Mouse (Mus musculus) Patski (cell line): Measurements from ENCODE around the gene Zfp36l1. TPM values are rescaled to one million over a fixed set of nuclear protein-coding genes. Genes with fewer than 3 reads are reported as not detected.

ENCODE experiments used
- ATAC-seq: fragments of 100-300 bp; one replicate; pipeline ENCODE4 v1.8.0; 2021
- CTCF ChIA-PET: fragments of 350-600 bp; sonication (Branson Sonifier 250); formaldehyde crosslinking; loops from one replicate; lab custom pipeline; 2022; ENCODE audit warnings: inconsistent platforms; lab: Charles Lee
- POLR2A ChIA-PET: fragments of 350-600 bp; sonication (Branson Sonifier 250); formaldehyde crosslinking; loops from one replicate; lab custom pipeline; 2022; ENCODE audit warnings: antibody characterized with exemption, inconsistent platforms; lab: Charles Lee
- DNase-seq: peaks from one replicate; pipeline ENCODE4 v3.0.0-alpha.2; 2011; ENCODE audit warnings: low read depth, low spot score
- H3K27me3 ChIP-seq: fragments of 371-371 bp; one replicate; pipeline ENCODE4 v1.5.1; 2021
- CTCF ChIP-seq: fragments of 100-300 bp; IDR thresholded peaks from one replicate; pipeline ENCODE4 v1.5.1; 2021
- in situ Hi-C: fragments of 300-500 bp; cut with MboI; formaldehyde crosslinking; loops from 3 replicates; pipeline ENCODE4 v1.11.1; 2018; ENCODE audit warnings: low pct_unique_long_range_greater_than_20kb, mixed read lengths
- polyA plus RNA-seq: library from polyadenylated mRNA; unstranded; gene quantifications from one replicate; pipeline ENCODE4 v1.2.3, GENCODE M21; 2021

Zfp36l1 gene
- polyA plus RNA-seq, 1 experiment from 2014 or later: 292 TPM

DNA sequence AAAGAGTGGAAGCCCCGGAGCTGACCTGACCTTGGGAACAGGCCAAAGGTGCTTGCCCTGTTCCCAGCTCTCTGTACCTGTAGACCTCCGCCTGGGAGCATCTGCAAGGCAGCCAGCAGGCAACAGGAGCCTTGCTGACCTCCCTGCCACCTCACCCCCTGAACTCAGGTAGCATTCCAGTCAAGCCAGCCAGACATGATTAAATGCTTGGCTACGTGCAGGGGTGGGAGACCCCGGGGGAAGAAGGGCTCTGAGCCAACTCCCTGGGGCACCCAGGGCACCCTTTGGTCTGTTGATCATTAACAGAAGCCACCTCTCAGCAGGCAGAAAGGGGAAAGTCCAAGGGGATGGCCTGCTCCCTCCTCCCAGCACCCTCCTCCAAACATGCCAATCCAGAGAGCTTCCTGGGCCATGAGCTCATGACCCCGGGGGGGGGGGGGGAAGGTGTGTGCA, 9.3 kb downstream of the Zfp36l1 start:
- in situ Hi-C loops: loop anchor here (10.0 kb wide), 2 partner anchors 349 to 459 kb away; no protein-coding TSS in a partner anchor
- CTCF ChIA-PET: interaction anchor here (0.8 to 1.6 kb wide), 2 partner anchors 11 to 489 kb away, joined by 3 read pairs; no protein-coding TSS in a partner anchor
- ATAC-seq (peak; percentile 49), DNase-seq (peak; percentile 98)
- TF ChIP-seq CTCF: no peak
- POLR2A ChIA-PET: interaction anchor here (0.6 kb wide), 1 partner anchor 133 kb away, joined by 4 read pairs; no protein-coding TSS in a partner anchor
- H3K27me3 ChIP-seq: no peaks in the 10 kb centered on the region

DNA sequence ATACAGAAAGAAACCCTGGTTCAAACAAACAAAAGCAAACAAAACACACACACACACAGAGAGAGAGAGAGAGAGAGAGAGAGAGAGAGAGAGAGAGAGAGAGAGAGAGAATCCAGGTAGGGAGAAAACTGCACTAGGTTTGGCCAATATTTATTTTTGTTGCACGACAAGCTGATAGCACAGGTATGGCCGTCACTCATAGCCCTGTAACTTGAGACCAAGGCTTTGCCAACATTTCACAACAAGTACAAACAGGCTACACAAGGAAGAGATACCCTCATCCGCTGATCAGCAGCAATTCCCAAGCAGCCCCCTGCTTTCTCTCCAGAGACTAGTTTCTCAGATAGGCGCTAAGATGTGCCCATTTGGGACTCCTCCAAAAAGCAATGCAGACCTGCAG, 9.7 kb downstream of the Zfp36l1 start:
- TF ChIP-seq CTCF: no peak
- ChIA-PET CTCF (interaction anchor here (1.6 kb wide), 1 partner anchor 10 kb away, joined by 3 read pairs; no protein-coding TSS in a partner anchor), POLR2A (interaction anchor here (0.6 kb wide), 1 partner anchor 133 kb away, joined by 4 read pairs; no protein-coding TSS in a partner anchor)
- H3K27me3 ChIP-seq: no peaks in the 10 kb centered on the region
- in situ Hi-C loops: loop anchor here (10.0 kb wide), 2 partner anchors 348 to 458 kb away; no protein-coding TSS in a partner anchor
- DNase-seq (no peak), ATAC-seq (no peak)

DNA sequence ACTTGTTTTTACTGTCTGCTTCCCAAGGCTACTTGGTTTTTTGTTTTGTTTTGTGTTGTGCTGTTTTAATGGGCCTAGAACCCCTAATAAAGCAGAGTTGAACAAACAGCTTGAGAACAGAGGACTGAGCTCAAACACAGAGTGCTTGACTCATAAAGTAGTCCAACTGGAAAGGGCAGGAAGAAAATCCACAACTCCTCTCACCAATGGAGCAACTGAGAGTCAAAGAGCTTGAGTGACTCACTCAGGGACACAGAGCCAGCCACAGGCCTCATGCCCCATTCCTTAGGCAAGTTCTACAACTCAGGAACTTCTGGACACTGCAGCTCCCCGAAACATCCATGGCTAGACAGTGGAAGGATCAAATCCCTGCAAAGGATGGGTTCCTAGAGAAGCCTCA, 14.0 kb downstream of the Zfp36l1 start:
- ATAC-seq: peak; percentile 48
- in situ Hi-C loops: no loop called here
- CTCF ChIA-PET: no interaction called here
- POLR2A ChIA-PET: interaction anchor here (0.6 to 0.7 kb wide), 2 partner anchors 10 to 33 kb away, joined by 3 to 8 read pairs; no protein-coding TSS in a partner anchor
- DNase-seq: no peak
- no peak for TF ChIP-seq CTCF
- H3K27me3 ChIP-seq: no peaks in the 10 kb centered on the region

DNA sequence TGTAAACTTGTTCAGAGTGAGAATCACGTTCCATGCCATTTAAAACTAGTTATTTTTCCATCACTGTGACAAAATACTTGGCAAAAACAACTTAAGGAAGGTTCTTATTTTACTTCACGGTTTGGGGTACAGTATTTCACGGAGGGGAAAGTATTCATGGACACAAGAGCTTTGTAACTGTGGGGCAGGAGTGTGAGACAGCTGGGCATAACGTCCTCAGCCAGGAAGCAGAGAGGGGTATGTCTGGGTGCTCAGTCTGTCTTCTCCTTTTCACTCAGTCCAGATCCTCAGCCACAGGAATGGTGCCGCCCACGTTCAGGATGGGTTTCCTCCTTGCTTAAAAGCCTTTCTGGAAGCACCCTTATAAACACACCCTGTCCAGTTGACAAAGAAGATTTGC, 16.1 kb downstream of the Zfp36l1 start:
- no peak for TF ChIP-seq CTCF
- ATAC-seq (no peak), DNase-seq (no peak)
- POLR2A ChIA-PET: no interaction called here
- no peaks in the 10 kb centered on the region for H3K27me3 ChIP-seq
- CTCF ChIA-PET: no interaction called here
- in situ Hi-C loops: no loop called here

DNA sequence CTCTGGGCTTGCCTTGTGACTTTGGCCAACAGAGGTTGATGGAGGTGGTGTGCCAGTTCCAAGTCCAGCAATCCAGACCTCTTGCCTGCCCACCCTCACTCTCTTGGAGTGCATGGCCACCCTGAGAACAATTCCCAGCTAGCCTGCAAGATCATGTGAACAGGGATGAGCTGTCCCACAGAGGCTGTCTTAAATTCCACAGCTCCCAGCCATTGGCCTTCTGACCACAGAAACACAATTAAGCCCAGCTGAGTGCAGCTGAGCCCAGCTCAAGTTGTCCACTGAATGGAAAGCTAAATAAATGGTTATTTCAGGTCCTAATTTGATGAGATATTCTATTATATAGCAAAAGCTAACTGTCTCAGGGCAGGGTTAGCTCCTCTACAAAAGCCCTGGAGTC, 20.0 kb downstream of the Zfp36l1 start:
- CTCF ChIA-PET: interaction anchor here (1.1 kb wide), 1 partner anchor 11 kb away, joined by 3 read pairs; no protein-coding TSS in a partner anchor
- no peak for TF ChIP-seq CTCF
- in situ Hi-C loops: no loop called here
- H3K27me3 ChIP-seq: no peaks in the 10 kb centered on the region
- ATAC-seq (no peak), DNase-seq (no peak)
- POLR2A ChIA-PET: no interaction called here

DNA sequence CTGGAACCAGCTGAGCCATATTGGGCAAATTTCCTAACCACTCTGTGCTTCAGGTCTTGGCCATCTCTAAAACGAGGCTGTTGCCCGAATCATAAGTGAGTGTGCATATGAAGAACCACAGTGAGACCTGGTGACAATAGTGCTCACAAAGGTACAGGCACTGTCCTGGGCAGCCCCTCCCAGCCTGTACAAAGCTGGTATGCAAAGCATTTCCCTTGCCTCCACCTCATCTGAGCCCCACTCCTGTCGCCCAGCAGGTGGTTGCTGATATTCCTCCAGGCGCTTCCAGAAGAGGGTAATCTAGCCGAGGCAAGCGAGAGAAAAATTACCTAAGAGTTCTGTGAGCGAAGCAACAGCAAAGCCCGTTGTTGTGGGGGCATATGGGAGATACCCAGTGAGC, 21.7 kb downstream of the Zfp36l1 start:
- no peak for DNase-seq
- TF ChIP-seq CTCF: no peak
- ChIA-PET POLR2A (no interaction called here), CTCF (no interaction called here)
- no peaks in the 10 kb centered on the region for H3K27me3 ChIP-seq
- no peak for ATAC-seq
- in situ Hi-C loops: no loop called here

DNA sequence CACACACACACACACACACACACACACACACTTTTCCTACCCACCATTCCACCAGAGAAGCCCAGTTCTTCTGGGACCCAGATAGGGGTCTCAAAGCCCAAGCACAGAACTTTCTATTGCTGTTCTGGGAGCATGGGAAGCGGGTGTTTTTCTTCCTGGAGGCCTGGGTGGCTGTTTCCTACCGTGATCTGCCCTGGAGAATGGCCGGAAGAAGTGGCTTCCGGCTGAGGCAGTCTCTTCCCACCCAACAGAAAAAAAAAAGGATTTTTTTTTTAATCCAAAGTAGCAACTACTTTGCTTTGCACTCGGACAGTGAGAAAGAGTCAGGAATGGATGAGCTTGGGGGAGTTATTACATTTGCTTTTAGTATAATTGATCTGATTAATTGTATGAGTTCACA, 22.3 kb downstream of the Zfp36l1 start:
- ATAC-seq (no peak), DNase-seq (no peak)
- H3K27me3 ChIP-seq: no peaks in the 10 kb centered on the region
- in situ Hi-C loops: no loop called here
- CTCF ChIA-PET: interaction anchor here (1.4 kb wide), 1 partner anchor 10 kb away, joined by 3 read pairs; no protein-coding TSS in a partner anchor
- POLR2A ChIA-PET: no interaction called here
- TF ChIP-seq CTCF: no peak

DNA sequence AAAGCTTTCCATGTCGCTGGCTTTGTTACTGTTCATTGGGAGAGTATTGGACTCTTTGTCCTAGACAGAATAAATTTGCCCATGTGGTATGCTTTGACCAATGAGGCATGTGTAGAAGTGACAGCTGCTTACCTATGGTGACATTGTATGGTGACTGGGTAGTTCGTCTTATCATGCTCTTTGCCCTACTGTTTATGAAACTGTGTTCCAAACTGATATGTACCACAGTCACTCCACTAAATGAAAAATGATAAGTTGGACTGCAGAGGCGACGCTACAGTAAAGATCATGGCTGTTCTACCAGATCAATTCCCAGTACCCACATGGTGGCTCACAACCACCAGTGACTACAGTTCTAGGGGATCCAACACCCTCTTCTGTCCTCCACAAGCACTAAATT, 24.7 kb downstream of the Zfp36l1 start:
- in situ Hi-C loops: no loop called here
- TF ChIP-seq CTCF: no peak
- DNase-seq (no peak), ATAC-seq (no peak)
- CTCF ChIA-PET: interaction anchor here (1.0 kb wide), 1 partner anchor 11 kb away, joined by 3 read pairs; no protein-coding TSS in a partner anchor
- POLR2A ChIA-PET: no interaction called here
- H3K27me3 ChIP-seq: no peaks in the 10 kb centered on the region

DNA sequence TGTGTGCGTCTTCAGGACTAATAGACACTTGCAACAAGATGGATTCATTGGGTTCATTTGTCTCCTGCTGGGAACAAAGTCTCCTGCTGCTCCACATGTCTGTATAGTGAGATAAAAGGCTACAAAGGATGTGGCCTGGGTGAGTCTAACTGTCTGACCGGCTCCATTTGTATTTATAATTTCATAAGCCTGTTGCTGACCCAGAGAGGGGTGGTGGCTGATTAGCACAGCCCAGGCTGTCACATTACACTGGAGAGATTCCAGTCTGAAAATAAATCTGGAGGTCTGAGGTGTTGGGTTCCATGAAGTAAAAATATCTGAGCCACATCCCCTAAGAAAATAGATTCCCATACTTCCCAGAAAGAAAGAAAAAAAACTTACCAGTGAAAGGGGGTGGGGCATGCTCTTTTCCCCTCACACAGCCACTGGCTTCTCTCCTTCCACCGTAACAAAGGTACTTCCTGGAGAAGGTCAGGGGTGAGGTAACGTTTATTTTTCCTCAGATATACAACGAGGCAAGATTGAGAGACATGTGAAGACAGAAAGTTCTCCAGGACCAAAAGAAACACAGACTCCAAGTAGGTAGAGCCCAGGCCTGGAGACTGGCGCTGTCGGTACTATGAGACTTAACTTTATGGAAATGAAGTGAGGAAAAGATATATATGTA, 28.2 kb downstream of the Zfp36l1 start:
- no peak for ATAC-seq
- POLR2A ChIA-PET: interaction anchor here (0.6 kb wide), 1 partner anchor 72 kb away, joined by 3 read pairs; no protein-coding TSS in a partner anchor
- TF ChIP-seq CTCF: no peak
- H3K27me3 ChIP-seq: no peaks in the 10 kb centered on the region
- CTCF ChIA-PET: interaction anchor here (3.0 kb wide), 1 partner anchor 10 kb away, joined by 8 read pairs; no protein-coding TSS in a partner anchor
- no peak for DNase-seq
- in situ Hi-C loops: no loop called here

DNA sequence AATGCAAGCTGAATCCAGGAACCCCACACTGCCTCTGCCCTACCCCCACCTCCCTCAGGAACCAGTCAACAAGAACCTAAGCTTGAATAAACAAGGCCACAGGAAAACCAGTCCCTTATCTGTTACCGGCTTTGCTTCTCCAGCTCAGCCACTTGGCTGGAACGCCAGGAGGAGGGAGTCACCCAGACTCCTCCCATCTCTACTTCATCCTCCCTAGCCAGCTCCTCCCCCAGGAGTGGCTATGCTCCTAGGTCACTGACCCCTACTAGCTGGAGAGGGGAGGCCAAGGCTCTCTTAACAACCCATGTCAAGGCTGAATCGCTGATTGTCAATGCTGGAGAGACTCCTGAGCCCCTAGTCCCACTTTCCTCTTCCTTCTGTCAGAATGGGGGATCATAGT, 28.9 kb downstream of the Zfp36l1 start:
- ChIA-PET CTCF (interaction anchor here (3.0 kb wide), 1 partner anchor 11 kb away, joined by 8 read pairs; no protein-coding TSS in a partner anchor), POLR2A (interaction anchor here (0.6 kb wide), 1 partner anchor 72 kb away, joined by 3 read pairs; no protein-coding TSS in a partner anchor)
- in situ Hi-C loops: no loop called here
- no peak for DNase-seq
- no peaks in the 10 kb centered on the region for H3K27me3 ChIP-seq
- no peak for TF ChIP-seq CTCF
- ATAC-seq: no peak
